Mouse (Mus musculus): ENCODE results near the gene Ccdc33. TPM values are rescaled to one million over a fixed set of nuclear protein-coding genes. Genes with fewer than 3 reads are reported as not detected.

Ccdc33 gene
- polyA plus RNA-seq, 1 experiment from 2014 or later = not detected

Other genes with a start within 250 kb of the Ccdc33 start
- 100 and 102 TPM in 2 replicates for gene Ubl7, start 207.8 kb downstream of the Ccdc33 start, polyA plus RNA-seq (2015; fragmentation: Nextera tagmentation; extraction: Ambion mirVana)
- gene Sema7a, start 178.7 kb downstream of the Ccdc33 start, polyA plus RNA-seq (2015; fragmentation: Nextera tagmentation; extraction: Ambion mirVana) = 0.58 and 0.66 TPM in 2 replicates
- gene Cyp11a1, start 112.4 kb downstream of the Ccdc33 start, polyA plus RNA-seq (2015; fragmentation: Nextera tagmentation; extraction: Ambion mirVana) = 0.29 and 1.3 TPM in 2 replicates
- 0.14 and 0.76 TPM in 2 replicates for gene Stra6, start 55.0 kb downstream of the Ccdc33 start, polyA plus RNA-seq (2015; fragmentation: Nextera tagmentation; extraction: Ambion mirVana)
- gene Islr, start 85.5 kb upstream of the Ccdc33 start, polyA plus RNA-seq (2015; fragmentation: Nextera tagmentation; extraction: Ambion mirVana) = 28.4 and 49.0 TPM in 2 replicates
- 0.20 TPM in 1 of 2 replicates, not detected in the other for gene Islr2, start 85.5 kb upstream of the Ccdc33 start, polyA plus RNA-seq (2015; fragmentation: Nextera tagmentation; extraction: Ambion mirVana)
- 10.0 and 15.8 TPM in 2 replicates for gene Pml, start 131.0 kb upstream of the Ccdc33 start, polyA plus RNA-seq (2015; fragmentation: Nextera tagmentation; extraction: Ambion mirVana)
- 25.2 and 28.6 TPM in 2 replicates for gene Stoml1, start 134.3 kb upstream of the Ccdc33 start, polyA plus RNA-seq (2015; fragmentation: Nextera tagmentation; extraction: Ambion mirVana)
- gene Loxl1, start 194.4 kb upstream of the Ccdc33 start, polyA plus RNA-seq (2015; fragmentation: Nextera tagmentation; extraction: Ambion mirVana) = 54.6 and 78.1 TPM in 2 replicates